Comparison of ENCODE assay signal across 17 mouse cellular contexts in genomic region chr11:60705255-60705654, GRCm38 (mm10). TPM values are rescaled to one million over a fixed set of nuclear protein-coding genes. Genes with fewer than 3 reads are reported as not detected.
DNase-seq lines count a peak whose midpoint lies in the region; ATAC-seq and TF ChIP-seq lines count a peak whose summit lies in the region.
"Had no signal": no experiment of that assay in that cellular context is flagged by ENCODE, and none has a peak within 500 bp of the region (broad histone marks: within the 10 kb centered on the region; RNA-seq: fewer than 3 reads in every experiment).

No protein-coding gene starts in this region.

- H3K4me2 ChIP-seq in stomach, postnatal 0 days (replicated peaks; ENCODE audit: low read depth) = no peak overlapping the region
- H3K4me2 ChIP-seq: forebrain, embryonic 12.5 days; hindbrain, embryonic 12.5 days; liver, embryonic 12.5 days; lung, embryonic 14.5 days had no signal

- no peaks in the 10 kb centered on the region for H3K9me3 ChIP-seq in stomach, postnatal 0 days (ENCODE audit: control insufficient read depth, low read length)
- H3K9me3 ChIP-seq: forebrain, embryonic 12.5 days; heart, embryonic 10.5 days; hindbrain, embryonic 12.5 days; liver, embryonic 12.5 days; midbrain, embryonic 10.5 days had no signal

- TF ChIP-seq EP300 in stomach, postnatal 0 days (optimal IDR thresholded peaks at IDR 0.05) = no peak

- H3K9ac ChIP-seq in stomach, postnatal 0 days (ENCODE audit: low read length) = no peak overlapping the region
- H3K9ac ChIP-seq: forebrain, embryonic 12.5 days; hindbrain, embryonic 12.5 days; liver, embryonic 12.5 days; lung, embryonic 14.5 days had no signal

- no peak for ATAC-seq in stomach, postnatal 0 days (ENCODE audit: low FRiP score, low TSS enrichment)
- ATAC-seq: liver, embryonic 12.5 days had no signal

- DNase-seq in gastrocnemius, adult 2 months = peak; percentile 21
- DNase-seq in gastrocnemius, postnatal 36 days = no peak
- peak in 1 of 2 experiments; percentile 9 for DNase-seq in layer of hippocampus, adult 2 months (ENCODE audit: low spot score in 2 of 2)
- DNase-seq in layer of hippocampus, adult 18-20 months (ENCODE audit: low spot score in 2 of 2) = no peak
- peak; percentile 38 for DNase-seq in testis, postnatal 10 days (ENCODE audit: low spot score)
- no peak for DNase-seq in testis, postnatal 14 days (ENCODE audit: low spot score)
- peak; percentile 11 for DNase-seq in stomach, postnatal 0 days (ENCODE audit: low spot score)
- no peak for DNase-seq in left cerebral cortex, postnatal 25 days (ENCODE audit: low spot score in 2 of 2)
- DNase-seq: adrenal gland, postnatal 10 days; lung, embryonic 14.5 days had no signal

- intact Hi-C loops in gastrocnemius, adult 2 months (cut with DNase I) = no loop called here
- intact Hi-C loops in gastrocnemius, postnatal 36 days (cut with DNase I) = loop anchor here (10.0 kb wide), 1 partner anchor 150 kb away; no protein-coding TSS in a partner anchor
- intact Hi-C loops in left cerebral cortex, postnatal 25 days (cut with DNase I) = no loop called here

- H3K27ac ChIP-seq in gastrocnemius, adult 2 months = peak overlapping the region; percentile 96; the same call in 1 of the 2 replicates
- peak overlapping the region; percentile 83; the same call in 1 of the 2 replicates for H3K27ac ChIP-seq in layer of hippocampus, adult 2 months
- H3K27ac ChIP-seq in stomach, postnatal 0 days (replicated peaks) = no peak overlapping the region
- H3K27ac ChIP-seq: forebrain, embryonic 12.5 days; heart, embryonic 10.5 days; hindbrain, embryonic 12.5 days; left cerebral cortex, adult 2 months; liver, embryonic 12.5 days; macrophage; midbrain, embryonic 10.5 days had no signal

- H3K4me1 ChIP-seq in stomach, postnatal 0 days (replicated peaks; ENCODE audit: control insufficient read depth, insufficient read depth) = peaks cover 7% of the 10 kb centered on the region; the same call in 1 of the 2 replicates

- H3K27me3 ChIP-seq in stomach, postnatal 0 days (ENCODE audit: control insufficient read depth, insufficient read depth, low read length) = no peaks in the 10 kb centered on the region
- H3K27me3 ChIP-seq: forebrain, embryonic 12.5 days; hindbrain, embryonic 12.5 days; liver, embryonic 12.5 days had no signal

- peaks cover 32% of the 10 kb centered on the region for H3K36me3 ChIP-seq in stomach, postnatal 0 days (ENCODE audit: control insufficient read depth, insufficient read depth, low read length)

- no peak for TF ChIP-seq CTCF in gastrocnemius, adult 2 months (IDR thresholded peaks at IDR 0.05)
- TF ChIP-seq CTCF in layer of hippocampus, adult 2 months (conservative IDR thresholded peaks at IDR 0.05) = no peak
- TF ChIP-seq CTCF in stomach, postnatal 0 days (IDR thresholded peaks at IDR 0.05; ENCODE audit: low read depth) = no peak

- H3K4me3 ChIP-seq in gastrocnemius, adult 2 months = no peak overlapping the region
- H3K4me3 ChIP-seq in layer of hippocampus, adult 2 months = no peak overlapping the region
- H3K4me3 ChIP-seq in stomach, postnatal 0 days (ENCODE audit: low read depth, low read length) = no peak overlapping the region
- H3K4me3 ChIP-seq: forebrain, embryonic 12.5 days; heart, embryonic 10.5 days; hindbrain, embryonic 12.5 days; left cerebral cortex, adult 2 months; liver, embryonic 12.5 days; midbrain, embryonic 10.5 days had no signal

- WGBS in stomach, postnatal 0 days = 91% methylated on average over 3 of the region's 3 CpGs

RNA-seq across cellular contexts. Expression of gene Llgl1, which starts 5.7 kb away (rescaled TPM):
- total RNA-seq in gastrocnemius, adult 2 months (2021) = 1 to 10 TPM; 9.0 to 9.5 TPM
- 1 to 10 TPM; 8.2 to 8.5 TPM for total RNA-seq in gastrocnemius, postnatal 36 days (2021)
- total RNA-seq in layer of hippocampus, adult 2 months (2021) = 10 to 100 TPM; 43.0 to 43.3 TPM
- total RNA-seq in layer of hippocampus, adult 18-20 months (2021) = 10 to 100 TPM; 39.2 to 41.1 TPM
- polyA plus RNA-seq in stomach, postnatal 0 days (2015; fragmentation: Nextera tagmentation; extraction: Ambion mirVana) = 13.6 and 14.4 TPM in 2 replicates
- 10 to 100 TPM; 37.1 to 40.6 TPM for total RNA-seq in left cerebral cortex, postnatal 25 days (2021)

RNA-seq across cellular contexts. Expression of gene Flii, which starts 21.8 kb away (rescaled TPM):
- total RNA-seq in gastrocnemius, adult 2 months (2021) = 100 to 1,000 TPM in 1 of 2 experiments, 10 to 100 TPM in 1; 96.1 to 103 TPM
- total RNA-seq in gastrocnemius, postnatal 36 days (2021) = 10 to 100 TPM; 91.5 to 95.2 TPM
- 10 to 100 TPM; 59.5 to 68.2 TPM for total RNA-seq in layer of hippocampus, adult 2 months (2021)
- total RNA-seq in layer of hippocampus, adult 18-20 months (2021) = 10 to 100 TPM; 63.4 to 63.6 TPM
- 51.1 and 54.1 TPM in 2 replicates for polyA plus RNA-seq in stomach, postnatal 0 days (2015; fragmentation: Nextera tagmentation; extraction: Ambion mirVana)
- 10 to 100 TPM; 49.2 to 53.8 TPM for total RNA-seq in left cerebral cortex, postnatal 25 days (2021)

RNA-seq across cellular contexts. Expression of gene Mief2, which starts 22.9 kb away (rescaled TPM):
- 10 to 100 TPM; 61.9 to 91.0 TPM for total RNA-seq in gastrocnemius, adult 2 months (2021)
- total RNA-seq in gastrocnemius, postnatal 36 days (2021) = 10 to 100 TPM; 70.1 to 91.0 TPM
- total RNA-seq in layer of hippocampus, adult 2 months (2021) = 10 to 100 TPM; 21.2 to 25.0 TPM
- 10 to 100 TPM; 22.9 to 26.2 TPM for total RNA-seq in layer of hippocampus, adult 18-20 months (2021)
- 8.5 and 9.8 TPM in 2 replicates for polyA plus RNA-seq in stomach, postnatal 0 days (2015; fragmentation: Nextera tagmentation; extraction: Ambion mirVana)
- total RNA-seq in left cerebral cortex, postnatal 25 days (2021) = 10 to 100 TPM; 22.5 to 23.0 TPM

Comparison
In these comparisons a context has a peak if more than half of its experiments do, and no peak if none do; other contexts are left out.
1. DNase-seq: peak in gastrocnemius, adult 2 months (single experiment), testis, postnatal 10 days (single experiment) and stomach, postnatal 0 days (single experiment); none in gastrocnemius, postnatal 36 days (0 of 2), layer of hippocampus, adult 18-20 months (0 of 2), testis, postnatal 14 days (single experiment) and left cerebral cortex, postnatal 25 days (0 of 2).